In the genomic region with DNA sequence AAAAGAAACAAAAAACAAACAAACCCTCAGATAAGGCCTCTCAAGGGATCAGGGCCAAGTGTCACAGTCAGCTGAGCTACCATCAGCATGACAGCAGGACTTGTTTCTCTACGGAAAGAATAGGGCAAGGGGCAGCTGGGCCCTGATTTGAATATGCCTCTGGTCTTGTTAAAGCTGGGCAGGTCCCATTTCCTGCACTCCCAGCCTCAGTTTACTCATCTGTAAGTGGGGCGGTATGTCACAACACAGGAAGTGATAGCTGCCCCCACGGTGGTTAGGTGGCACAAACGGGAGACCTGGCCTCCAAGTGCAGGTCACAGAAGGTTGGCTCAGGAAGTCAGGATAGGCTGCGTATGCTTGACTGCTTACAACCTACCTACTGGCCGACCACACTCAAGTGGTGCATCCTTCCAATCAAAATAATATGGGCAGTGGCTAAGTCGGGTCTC, we compare ENCODE assay signal across 8 mouse cellular contexts. TPM values are rescaled to one million over a fixed set of nuclear protein-coding genes. Genes with fewer than 3 reads are reported as not detected.
DNase-seq lines count a peak whose midpoint lies in the region; ATAC-seq lines count a peak whose summit lies in the region.

No protein-coding gene starts in this region.

- 29% methylated on average over 7 of the region's 7 CpGs for WGBS in intestine, embryonic 14.5 days
- 42% methylated on average over 7 of the region's 7 CpGs for WGBS in neural tube, embryonic 14.5 days

- ATAC-seq in intestine, embryonic 14.5 days (replicated peaks; ENCODE audit: low FRiP score, low TSS enrichment, low read depth), result no peak
- no peak for ATAC-seq in neural tube, embryonic 14.5 days (ENCODE audit: low read depth)

- H3K27ac ChIP-seq in intestine, embryonic 14.5 days (ENCODE audit: low read depth), result no peak overlapping the region
- H3K27ac ChIP-seq in neural tube, embryonic 14.5 days (ENCODE audit: low read depth, low read length), result no peak overlapping the region

- peak overlapping the region; percentile 84 for H3K4me2 ChIP-seq in intestine, embryonic 14.5 days (ENCODE audit: low read length)
- peak overlapping the region; percentile 59 for H3K4me2 ChIP-seq in neural tube, embryonic 14.5 days (ENCODE audit: low read depth, low read length)

- H3K27me3 ChIP-seq in intestine, embryonic 14.5 days (replicated peaks; ENCODE audit: control insufficient read depth, insufficient read depth, low read length), result no peaks in the 10 kb centered on the region
- H3K27me3 ChIP-seq in neural tube, embryonic 14.5 days (ENCODE audit: control insufficient read depth, insufficient read depth, low read length), result no peaks in the 10 kb centered on the region; the same call in 1 of the 2 replicates

- H3K9me3 ChIP-seq in intestine, embryonic 14.5 days (ENCODE audit: control insufficient read depth, low read length), result no peaks in the 10 kb centered on the region
- H3K9me3 ChIP-seq in neural tube, embryonic 14.5 days (ENCODE audit: control insufficient read depth, low read length), result no peaks in the 10 kb centered on the region

- H3K4me1 ChIP-seq in intestine, embryonic 14.5 days (replicated peaks; ENCODE audit: control insufficient read depth, insufficient read depth, low read length), result peaks cover 15% of the 10 kb centered on the region
- peaks cover 21% of the 10 kb centered on the region for H3K4me1 ChIP-seq in neural tube, embryonic 14.5 days (ENCODE audit: control insufficient read depth, insufficient read depth, low read length)

- peak; percentile 54 for DNase-seq in cerebellum, adult 9-10 months
- no peak for DNase-seq in cerebellum, adult 8-10 months
- DNase-seq in spleen, postnatal 10 days (ENCODE audit: low spot score in 2 of 2), result peak; percentile 13 to 42
- DNase-seq in spleen, postnatal 14 days (ENCODE audit: low spot score in 2 of 2), result no peak
- no peak for DNase-seq in intestine, embryonic 14.5 days (ENCODE audit: low spot score)
- DNase-seq in cerebellum, postnatal 4 days (ENCODE audit: low spot score in 2 of 2), result no peak
- DNase-seq in gastrocnemius, postnatal 4 days (ENCODE audit: low spot score in 2 of 2), result no peak

- no peaks in the 10 kb centered on the region for H3K36me3 ChIP-seq in intestine, embryonic 14.5 days (ENCODE audit: control insufficient read depth, insufficient read depth, low read length)
- H3K36me3 ChIP-seq in neural tube, embryonic 14.5 days (ENCODE audit: control insufficient read depth, insufficient read depth, low read length), result no peaks in the 10 kb centered on the region

- H3K9ac ChIP-seq in intestine, embryonic 14.5 days (ENCODE audit: low read length), result peak overlapping the region; percentile 53
- H3K9ac ChIP-seq in neural tube, embryonic 14.5 days (replicated peaks; ENCODE audit: low read depth, low read length), result peak overlapping the region; percentile 96

- peak overlapping the region; percentile 83 for H3K4me3 ChIP-seq in intestine, embryonic 14.5 days (ENCODE audit: low read depth, low read length)
- peak overlapping the region; percentile 90 for H3K4me3 ChIP-seq in neural tube, embryonic 14.5 days (ENCODE audit: low read depth, low read length)

RNA-seq across cellular contexts. Expression of a gene that starts 2.0 kb away (rescaled TPM):
- polyA plus RNA-seq in intestine, embryonic 14.5 days (2014; fragmentation: Nextera tagmentation; extraction: Ambion mirVana), result 15.4 and 16.8 TPM in 2 replicates
- 29.0 and 33.1 TPM in 2 replicates for polyA plus RNA-seq in neural tube, embryonic 14.5 days (2014; fragmentation: Nextera tagmentation; extraction: Ambion mirVana)
- total RNA-seq in gastrocnemius, postnatal 4 days (2021), result 10 to 100 TPM; 19.8 to 25.2 TPM

RNA-seq across cellular contexts. Expression of a gene that starts 19.3 kb away (rescaled TPM):
- polyA plus RNA-seq in intestine, embryonic 14.5 days (2014; fragmentation: Nextera tagmentation; extraction: Ambion mirVana), result 91.7 and 94.5 TPM in 2 replicates
- 22.5 and 28.9 TPM in 2 replicates for polyA plus RNA-seq in neural tube, embryonic 14.5 days (2014; fragmentation: Nextera tagmentation; extraction: Ambion mirVana)
- total RNA-seq in gastrocnemius, postnatal 4 days (2021), result 10 to 100 TPM; 69.8 to 79.2 TPM

RNA-seq across cellular contexts. Expression of a gene that starts 33.5 kb away (rescaled TPM):
- 73.9 and 81.6 TPM in 2 replicates for polyA plus RNA-seq in intestine, embryonic 14.5 days (2014; fragmentation: Nextera tagmentation; extraction: Ambion mirVana)
- 61.2 and 62.8 TPM in 2 replicates for polyA plus RNA-seq in neural tube, embryonic 14.5 days (2014; fragmentation: Nextera tagmentation; extraction: Ambion mirVana)
- 10 to 100 TPM; 46.3 to 50.8 TPM for total RNA-seq in gastrocnemius, postnatal 4 days (2021)

Comparison
In these comparisons a context has a peak if more than half of its experiments do, and no peak if none do; other contexts are left out.
1. DNase-seq: peak in cerebellum, adult 9-10 months (single experiment) and spleen, postnatal 10 days (2 of 2); none in cerebellum, adult 8-10 months (single experiment), spleen, postnatal 14 days (0 of 2), intestine, embryonic 14.5 days (single experiment), cerebellum, postnatal 4 days (0 of 2) and gastrocnemius, postnatal 4 days (0 of 2).